In the genomic region with DNA sequence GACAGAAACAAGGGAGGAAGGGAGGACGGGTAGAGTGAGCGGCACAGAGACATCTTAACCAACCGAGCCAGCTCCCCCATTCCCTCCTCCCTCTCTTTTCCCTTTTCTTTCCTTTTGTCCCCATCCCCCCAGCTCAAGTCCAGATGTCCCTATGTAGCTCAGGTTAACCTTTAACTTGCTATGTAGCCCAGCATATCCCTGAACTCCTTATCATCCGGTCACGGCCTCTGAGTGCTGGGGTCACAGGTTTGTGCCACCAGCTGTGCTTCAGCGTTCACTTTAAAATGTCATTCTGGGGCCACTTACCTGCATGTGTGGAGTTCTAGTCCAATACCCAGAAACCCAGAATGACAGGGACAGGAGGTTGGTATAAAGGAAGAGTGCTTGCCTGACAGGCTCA, we compare ENCODE assay signal across 21 mouse cellular contexts. TPM values are rescaled to one million over a fixed set of nuclear protein-coding genes. Genes with fewer than 3 reads are reported as not detected.
DNase-seq lines count a peak whose midpoint lies in the region; ATAC-seq and TF ChIP-seq lines count a peak whose summit lies in the region.
"Had no signal": no experiment of that assay in that cellular context is flagged by ENCODE, and none has a peak within 500 bp of the region (broad histone marks: within the 10 kb centered on the region; RNA-seq: fewer than 3 reads in every experiment).

No protein-coding gene starts in this region.

- no peaks in the 10 kb centered on the region for H3K9me3 ChIP-seq in kidney, postnatal 0 days (replicated peaks; ENCODE audit: low read length)
- H3K9me3 ChIP-seq in liver, embryonic 12.5 days (replicated peaks): no peaks in the 10 kb centered on the region
- H3K9me3 ChIP-seq: forebrain, embryonic 12.5 days; hindbrain, embryonic 15.5 days; megakaryocyte, embryonic 14.5 days; neural tube, embryonic 15.5 days had no signal

- H3K36me3 ChIP-seq in kidney, adult 2 months (ENCODE audit: control insufficient read depth, insufficient read depth, low read length): no peaks in the 10 kb centered on the region
- H3K36me3 ChIP-seq in kidney, postnatal 0 days (ENCODE audit: insufficient read depth, low read length): no peaks in the 10 kb centered on the region
- no peaks in the 10 kb centered on the region for H3K36me3 ChIP-seq in liver, embryonic 12.5 days
- H3K36me3 ChIP-seq: forebrain, embryonic 12.5 days; hindbrain, embryonic 15.5 days; neural tube, embryonic 15.5 days had no signal

- H3K27ac ChIP-seq in kidney, adult 2 months (ENCODE audit: insufficient read depth, low read depth, low read length): no peak overlapping the region
- peak overlapping the region; percentile 27; the same call in 1 of the 2 replicates for H3K27ac ChIP-seq in kidney, postnatal 0 days
- H3K27ac ChIP-seq in liver, embryonic 12.5 days: peak overlapping the region; percentile 56
- H3K27ac ChIP-seq: forebrain, embryonic 12.5 days; hindbrain, embryonic 15.5 days; left cerebral cortex, adult 2 months; neural tube, embryonic 15.5 days had no signal

- H3K4me3 ChIP-seq in kidney, adult 2 months (ENCODE audit: insufficient read depth, low read depth, low read length): no peak overlapping the region
- H3K4me3 ChIP-seq in kidney, postnatal 0 days (replicated peaks; ENCODE audit: low read depth, low read length): no peak overlapping the region
- no peak overlapping the region for H3K4me3 ChIP-seq in liver, embryonic 12.5 days
- H3K4me3 ChIP-seq: forebrain, embryonic 12.5 days; hindbrain, embryonic 15.5 days; left cerebral cortex, adult 2 months; megakaryocyte, embryonic 14.5 days; neural tube, embryonic 15.5 days had no signal

- H3K9ac ChIP-seq in kidney, postnatal 0 days (ENCODE audit: low read depth, low read length): no peak overlapping the region
- no peak overlapping the region for H3K9ac ChIP-seq in liver, embryonic 12.5 days
- H3K9ac ChIP-seq: forebrain, embryonic 12.5 days; hindbrain, embryonic 15.5 days; neural tube, embryonic 15.5 days had no signal

- TF ChIP-seq POLR2A in kidney, adult 2 months (IDR thresholded peaks at IDR 0.05; ENCODE audit: low read depth, low read length): no peak

- WGBS in kidney, adult 2 months: 55% methylated on average over 6 of the region's 6 CpGs
- 57% methylated on average over 6 of the region's 6 CpGs for WGBS in kidney, postnatal 0 days
- WGBS in liver, embryonic 12.5 days (ENCODE audit: insufficient replicate concordance): 75% methylated on average over 6 of the region's 6 CpGs

- H3K4me2 ChIP-seq in kidney, postnatal 0 days (ENCODE audit: low read length): no peak overlapping the region
- H3K4me2 ChIP-seq in liver, embryonic 12.5 days: no peak overlapping the region
- H3K4me2 ChIP-seq: forebrain, embryonic 12.5 days; hindbrain, embryonic 15.5 days; neural tube, embryonic 15.5 days had no signal

- no peak for TF ChIP-seq CTCF in kidney, adult 2 months (conservative IDR thresholded peaks at IDR 0.05; ENCODE audit: insufficient read depth, insufficient read length, low read depth, low read length)
- TF ChIP-seq CTCF in kidney, postnatal 0 days (IDR thresholded peaks at IDR 0.05; ENCODE audit: low read depth): no peak

- no peak for ATAC-seq in kidney, postnatal 0 days (replicated peaks; ENCODE audit: low FRiP score, low read depth)
- peak; percentile 42; the same call in 1 of the 2 replicates for ATAC-seq in liver, embryonic 12.5 days
- ATAC-seq: midbrain, embryonic 16.5 days had no signal

- 0 out of 2 replicates have a peak, but pooled peaks cover 5% of the 10 kb centered on the region for H3K4me1 ChIP-seq in kidney, adult 2 months (ENCODE audit: control insufficient read depth, insufficient read depth, low read length)
- no peaks in the 10 kb centered on the region for H3K4me1 ChIP-seq in kidney, postnatal 0 days (replicated peaks; ENCODE audit: insufficient read depth, low read length)
- H3K4me1 ChIP-seq in liver, embryonic 12.5 days: peaks cover 52% of the 10 kb centered on the region
- H3K4me1 ChIP-seq: hindbrain, embryonic 15.5 days; neural tube, embryonic 15.5 days had no signal

- DNase-seq in kidney, adult 2 months: peak; percentile 46
- no peak for DNase-seq in kidney, postnatal 0 days (ENCODE audit: low spot score)
- peak; percentile 76 for DNase-seq in yolk sac, embryonic 10.5 days (ENCODE audit: low spot score)
- no peak for DNase-seq in heart, postnatal 4 days
- DNase-seq in layer of hippocampus, postnatal 14 days (ENCODE audit: low spot score in 2 of 2): no peak
- no peak for DNase-seq in thymus, postnatal 4 days
- DNase-seq: cerebellum, adult 9-10 months; gastrocnemius, postnatal 10 days; heart, adult 18-20 months; heart, postnatal 36 days; left cerebral cortex, postnatal 4 days; lung, adult 18-20 months; lung, postnatal 14 days; right cerebral cortex, postnatal 25 days had no signal

- no peaks in the 10 kb centered on the region for H3K27me3 ChIP-seq in kidney, adult 2 months (replicated peaks; ENCODE audit: control insufficient read depth, insufficient read depth, low read length)
- no peaks in the 10 kb centered on the region for H3K27me3 ChIP-seq in kidney, postnatal 0 days (ENCODE audit: insufficient read depth, low read length)
- no peaks in the 10 kb centered on the region for H3K27me3 ChIP-seq in liver, embryonic 12.5 days (replicated peaks)
- H3K27me3 ChIP-seq: forebrain, embryonic 12.5 days; hindbrain, embryonic 15.5 days; megakaryocyte, embryonic 14.5 days; neural tube, embryonic 15.5 days had no signal

RNA-seq across cellular contexts. Expression of gene Ppp1r15b, which starts 6.8 kb away (rescaled TPM):
- polyA plus RNA-seq in kidney, adult 2 months (2012; rRNA removed): 22.2 and 23.9 TPM in 2 replicates
- 27.2 and 29.5 TPM in 2 replicates for polyA plus RNA-seq in kidney, postnatal 0 days (2015; fragmentation: Nextera tagmentation; extraction: Ambion mirVana)
- polyA plus RNA-seq in liver, embryonic 12.5 days (2016; fragmentation: Nextera tagmentation; extraction: Ambion mirVana): 60.8 and 63.8 TPM in 2 replicates
- 10 to 100 TPM; 41.6 to 44.4 TPM for total RNA-seq in heart, postnatal 4 days (2021)
- 10 to 100 TPM; 45.3 to 45.9 TPM for total RNA-seq in layer of hippocampus, postnatal 14 days (2021)

RNA-seq across cellular contexts. Expression of gene Plekha6, which starts 39.9 kb away (rescaled TPM):
- 91.4 and 98.1 TPM in 2 replicates for polyA plus RNA-seq in kidney, adult 2 months (2012; rRNA removed)
- polyA plus RNA-seq in kidney, postnatal 0 days (2015; fragmentation: Nextera tagmentation; extraction: Ambion mirVana): 8.1 and 8.8 TPM in 2 replicates
- polyA plus RNA-seq in liver, embryonic 12.5 days (2016; fragmentation: Nextera tagmentation; extraction: Ambion mirVana): 2.1 and 2.2 TPM in 2 replicates
- total RNA-seq in heart, postnatal 4 days (2021): 10 to 100 TPM; 42.1 to 45.9 TPM
- 10 to 100 TPM; 48.6 to 51.9 TPM for total RNA-seq in layer of hippocampus, postnatal 14 days (2021)

Comparison
In these comparisons a context has a peak if more than half of its experiments do, and no peak if none do; other contexts are left out.
1. DNase-seq: peak in kidney, adult 2 months (single experiment) and yolk sac, embryonic 10.5 days (single experiment); none in kidney, postnatal 0 days (single experiment), heart, postnatal 4 days (single experiment), layer of hippocampus, postnatal 14 days (0 of 2) and thymus, postnatal 4 days (single experiment).